ENCODE assay signal across 7 mouse cellular contexts in genomic region chr4:128609925-128610402, GRCm38 (mm10). TPM values are rescaled to one million over a fixed set of nuclear protein-coding genes. Genes with fewer than 3 reads are reported as not detected.
DNase-seq lines count a peak whose midpoint lies in the region; ATAC-seq lines count a peak whose summit lies in the region.

Zscan20 (minus strand) TSS chr4:128610098.

- H3K4me3 ChIP-seq in embryonic facial prominence, embryonic 12.5 days, result peak within 1 kb of the TSS; percentile 71
- peak within 1 kb of the TSS; percentile 67 for H3K4me3 ChIP-seq in limb, embryonic 11.5 days (ENCODE audit: low read depth, low read length)
- H3K4me3 ChIP-seq in midbrain, embryonic 14.5 days (replicated peaks; ENCODE audit: low read depth, low read length), result peak within 1 kb of the TSS; percentile 58

- ATAC-seq in embryonic facial prominence, embryonic 12.5 days (ENCODE audit: insufficient number of reproducible peaks, insufficient read depth, low FRiP score, low TSS enrichment), result peak; percentile 96
- peak; percentile 97 for ATAC-seq in limb, embryonic 11.5 days (ENCODE audit: insufficient number of reproducible peaks, low FRiP score, low TSS enrichment, low read depth)
- peak; percentile 95 for ATAC-seq in midbrain, embryonic 14.5 days (ENCODE audit: low FRiP score, low TSS enrichment)

- peak within 1 kb of the TSS; percentile 67 for H3K4me2 ChIP-seq in embryonic facial prominence, embryonic 12.5 days (replicated peaks)
- peak within 1 kb of the TSS; percentile 69 for H3K4me2 ChIP-seq in limb, embryonic 11.5 days (ENCODE audit: low read depth, severe bottlenecking)
- peak within 1 kb of the TSS; percentile 77 for H3K4me2 ChIP-seq in midbrain, embryonic 14.5 days (ENCODE audit: low read length)

- peak; percentile 89 for DNase-seq in adrenal gland, postnatal 25 days
- DNase-seq in heart, adult 11 months, result peak; percentile 100
- peak; percentile 94 for DNase-seq in kidney, adult 18-20 months
- DNase-seq in limb, embryonic 11.5 days (ENCODE audit: low spot score), result peak; percentile 97
- DNase-seq in midbrain, embryonic 14.5 days, result peak; percentile 99
- peak; percentile 84 to 91 for DNase-seq in spleen, adult 18-20 months

- no peaks in the 10 kb centered on the region for H3K36me3 ChIP-seq in embryonic facial prominence, embryonic 12.5 days
- H3K36me3 ChIP-seq in limb, embryonic 11.5 days (ENCODE audit: control insufficient read depth, insufficient read depth, low read length), result no peaks in the 10 kb centered on the region
- H3K36me3 ChIP-seq in midbrain, embryonic 14.5 days (ENCODE audit: control insufficient read depth, insufficient read depth, low read length), result no peaks in the 10 kb centered on the region

- H3K9ac ChIP-seq in embryonic facial prominence, embryonic 12.5 days, result peak within 1 kb of the TSS; percentile 80
- H3K9ac ChIP-seq in limb, embryonic 11.5 days (ENCODE audit: low read length), result peak within 1 kb of the TSS; percentile 52
- peak within 1 kb of the TSS; percentile 63 for H3K9ac ChIP-seq in midbrain, embryonic 14.5 days (replicated peaks; ENCODE audit: low read length)

- H3K27me3 ChIP-seq in embryonic facial prominence, embryonic 12.5 days, result no peaks in the 10 kb centered on the region
- H3K27me3 ChIP-seq in limb, embryonic 11.5 days (ENCODE audit: control insufficient read depth, insufficient read depth, low read length), result no peaks in the 10 kb centered on the region
- H3K27me3 ChIP-seq in midbrain, embryonic 14.5 days (ENCODE audit: control insufficient read depth, insufficient read depth, low read length), result no peaks in the 10 kb centered on the region

- peak within 1 kb of the TSS; percentile 50; the same call in 1 of the 2 replicates for H3K27ac ChIP-seq in embryonic facial prominence, embryonic 12.5 days
- H3K27ac ChIP-seq in limb, embryonic 11.5 days (replicated peaks; ENCODE audit: low read depth, low read length), result no peak within 1 kb of the TSS
- H3K27ac ChIP-seq in midbrain, embryonic 14.5 days (replicated peaks; ENCODE audit: low read depth, low read length), result peak within 1 kb of the TSS; percentile 32; the same call in 1 of the 2 replicates

- H3K4me1 ChIP-seq in embryonic facial prominence, embryonic 12.5 days, result peaks cover 6% of the 10 kb centered on the region; the same call in 1 of the 2 replicates
- H3K4me1 ChIP-seq in limb, embryonic 11.5 days (ENCODE audit: control insufficient read depth, insufficient read depth, low read length), result peaks cover 5% of the 10 kb centered on the region; the same call in 1 of the 2 replicates
- H3K4me1 ChIP-seq in midbrain, embryonic 14.5 days (ENCODE audit: control insufficient read depth, insufficient read depth, low read length), result peaks cover 6% of the 10 kb centered on the region

- under 1% methylated on average over 24 of the region's 24 CpGs for WGBS in embryonic facial prominence, embryonic 12.5 days
- 0% methylated on average over 24 of the region's 24 CpGs for WGBS in limb, embryonic 11.5 days
- WGBS in midbrain, embryonic 14.5 days, result under 1% methylated on average over 24 of the region's 24 CpGs

- H3K9me3 ChIP-seq in embryonic facial prominence, embryonic 12.5 days, result no peaks in the 10 kb centered on the region
- H3K9me3 ChIP-seq in limb, embryonic 11.5 days (ENCODE audit: control insufficient read depth, low read length), result no peaks in the 10 kb centered on the region
- no peaks in the 10 kb centered on the region for H3K9me3 ChIP-seq in midbrain, embryonic 14.5 days (ENCODE audit: control insufficient read depth, low read length)

RNA-seq across cellular contexts. Expression of gene Zscan20, which starts in this region (rescaled TPM):
- total RNA-seq in adrenal gland, postnatal 25 days (2021), result 7.8 and 10.7 TPM in 2 replicates
- polyA plus RNA-seq in embryonic facial prominence, embryonic 12.5 days (2016; fragmentation: Nextera tagmentation; extraction: Ambion mirVana), result 6.6 and 7.1 TPM in 2 replicates
- 4.5 and 8.7 TPM in 2 replicates for polyA plus RNA-seq in limb, embryonic 11.5 days (2014; fragmentation: Nextera tagmentation; extraction: Ambion mirVana)
- polyA plus RNA-seq in midbrain, embryonic 14.5 days (2014; fragmentation: Nextera tagmentation; extraction: Ambion mirVana), result 3.2 and 3.7 TPM in 2 replicates
